Mouse (Mus musculus) thymus, adult 2 months (tissue): Measurements from ENCODE around the gene Gm12248. TPM values are rescaled to one million over a fixed set of nuclear protein-coding genes. Genes with fewer than 3 reads are reported as not detected.

ENCODE experiments used
- DNase-seq: peaks from one replicate; pipeline ENCODE4 v3.0.0; 2021
- H3K27ac ChIP-seq: fragments of 200-500 bp; 2 replicates; pipeline ENCODE4 v1.5.1; 2012; ENCODE audit warnings: low read length, control low read depth; ENCODE audit not compliant: control insufficient read depth, insufficient read depth
- H3K27me3 ChIP-seq: fragments of 200-500 bp; 2 replicates; pipeline ENCODE4 v1.6.1; 2012; ENCODE audit warnings: mild to moderate bottlenecking, low read length, moderate library complexity, mixed read lengths; ENCODE audit not compliant: control insufficient read depth, insufficient read depth
- H3K36me3 ChIP-seq: fragments of 200-500 bp; 2 replicates; pipeline ENCODE4 v1.6.1; 2012; ENCODE audit warnings: mild to moderate bottlenecking, low read length, moderate library complexity; ENCODE audit not compliant: control insufficient read depth, insufficient read depth
- H3K4me1 ChIP-seq: fragments of 200-500 bp; replicated peaks from 2 replicates; pipeline ENCODE4 v1.6.1; 2012; ENCODE audit warnings: low read length; ENCODE audit not compliant: control insufficient read depth, insufficient read depth
- H3K4me3 ChIP-seq: fragments of 200-500 bp; 2 replicates; pipeline ENCODE4 v1.5.1; 2012; ENCODE audit warnings: mild to moderate bottlenecking, low read length, control low read depth, moderate library complexity; ENCODE audit not compliant: control insufficient read depth, insufficient read depth
- CTCF ChIP-seq: fragments of 200-500 bp; IDR thresholded peaks from 2 replicates; pipeline ENCODE4 v1.5.1; 2012; ENCODE audit warnings: mild to moderate bottlenecking, control low read depth, low read length, moderate library complexity, borderline replicate concordance; ENCODE audit not compliant: control insufficient read depth, poor library complexity, insufficient read depth; ENCODE audit errors: extremely low read depth
- POLR2A ChIP-seq: fragments of 200-500 bp; IDR thresholded peaks from 2 replicates; pipeline ENCODE4 v1.6.1; 2012; ENCODE audit warnings: mild to moderate bottlenecking, low read length, control low read depth, moderate library complexity; ENCODE audit not compliant: control insufficient read depth, poor library complexity, insufficient read depth; ENCODE audit errors: extremely low read depth
- WGBS: fragments of 180-500 bp; shearing (Covaris S2); methylation state at CpG from one replicate; pipeline ENCODE4 v1.1.7; 2018; 5-methylcytosine and 5-hydroxymethylcytosine counted together
- polyA plus RNA-seq: library from polyadenylated mRNA; depleted of rRNA; stranded (reverse); fragments of >200 nt; gene quantifications from 2 replicates; pipeline ENCODE4 v1.2.3, GENCODE M21; 2012

The Gm12248 gene
- polyA plus RNA-seq, 1 experiment = 0.59 TPM

DNA sequence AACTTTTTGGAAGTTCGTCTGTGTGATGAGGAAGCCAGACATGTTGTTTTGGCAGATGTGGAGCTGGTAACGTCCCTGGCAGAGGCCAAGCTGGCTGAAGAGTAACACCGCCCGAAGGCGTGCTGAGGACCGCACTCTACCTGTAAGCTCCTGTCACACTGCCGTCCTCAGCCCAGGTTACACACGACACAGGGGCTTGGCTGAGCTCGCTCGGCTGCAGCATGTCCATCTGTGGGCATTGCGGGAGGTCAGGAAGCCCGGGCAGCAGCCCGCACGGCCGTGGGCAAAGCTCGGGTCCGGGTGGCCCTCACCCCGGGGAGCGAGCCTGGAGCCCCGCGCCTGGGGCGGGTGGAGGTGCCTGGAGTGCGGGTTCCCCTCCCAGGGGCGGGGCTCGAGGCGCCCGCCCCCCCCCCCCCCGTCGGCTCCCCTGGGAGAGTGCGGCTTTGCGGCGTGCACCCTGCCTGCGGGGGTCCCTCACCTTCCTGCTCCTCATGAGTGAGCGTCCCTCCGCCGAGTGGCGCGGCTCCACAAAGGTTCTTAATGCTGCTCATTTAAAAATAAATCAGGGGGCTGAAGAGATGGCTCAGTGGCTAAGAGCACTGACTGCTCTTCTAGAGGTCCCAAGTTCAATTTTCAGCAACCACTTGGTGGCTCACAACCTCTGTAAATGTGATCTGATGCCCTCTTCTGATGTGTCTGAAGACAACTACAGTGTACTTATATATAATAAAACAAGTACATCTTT lies 4.9 kb upstream of the Gm12248 start:
- Histone ChIP-seq H3K4me3 (peak overlapping the region; percentile 53), H3K27me3 (no peaks in the 10 kb centered on the region), H3K36me3 (no peaks in the 10 kb centered on the region), H3K27ac (peak overlapping the region; percentile 57), H3K4me1 (peaks cover 33% of the 10 kb centered on the region)
- 11% methylated on average over 32 of the region's 38 CpGs for WGBS
- peak; percentile 49 for DNase-seq
- TF ChIP-seq CTCF = no peak
- no peak for TF ChIP-seq POLR2A

DNA sequence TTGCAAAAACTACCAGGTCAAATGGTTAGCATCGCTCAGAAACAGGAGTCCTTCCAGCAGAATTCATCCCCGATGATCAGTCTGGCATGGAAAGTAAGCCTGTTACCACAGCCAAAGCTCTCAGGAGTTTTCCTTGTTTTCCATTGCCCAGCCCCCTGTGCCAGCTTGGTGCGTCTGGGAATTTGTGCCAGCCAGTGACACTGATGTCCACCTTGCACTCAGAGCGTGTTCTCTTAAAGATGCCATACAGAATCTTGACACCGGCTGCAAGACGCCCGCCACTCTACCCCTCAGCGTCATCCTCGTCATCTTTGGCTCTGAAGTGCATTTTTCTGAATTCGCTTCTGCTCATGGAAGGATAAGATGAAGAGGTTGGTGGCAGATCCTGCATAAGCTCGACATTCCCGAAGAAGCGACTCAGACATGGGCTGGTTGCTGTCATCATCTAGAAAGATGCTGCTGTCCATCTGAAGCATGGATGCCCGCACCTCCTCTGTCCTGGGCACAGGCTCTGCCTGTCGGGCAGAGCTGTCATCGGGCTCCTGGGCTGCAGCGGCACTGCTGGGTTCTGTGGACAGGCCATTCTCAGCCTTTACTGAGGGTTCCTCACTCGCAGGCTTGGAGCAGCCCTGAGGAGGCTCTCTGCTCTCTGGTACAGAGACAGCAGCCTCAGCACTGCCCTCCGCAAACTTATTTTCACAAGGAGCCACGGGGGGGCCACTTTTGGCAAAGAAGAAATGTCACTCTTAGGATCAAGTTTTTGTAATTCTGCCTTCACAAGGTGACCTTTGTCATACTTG lies 4.1 kb upstream of the Gm12248 start:
- Histone ChIP-seq H3K27me3 (no peaks in the 10 kb centered on the region), H3K4me3 (peak overlapping the region; percentile 53), H3K27ac (peak overlapping the region; percentile 57), H3K4me1 (peaks cover 29% of the 10 kb centered on the region), H3K36me3 (no peaks in the 10 kb centered on the region)
- peak; percentile 24 for DNase-seq
- 79% methylated on average over 20 of the region's 20 CpGs for WGBS
- TF ChIP-seq CTCF (no peak), POLR2A (no peak)

DNA sequence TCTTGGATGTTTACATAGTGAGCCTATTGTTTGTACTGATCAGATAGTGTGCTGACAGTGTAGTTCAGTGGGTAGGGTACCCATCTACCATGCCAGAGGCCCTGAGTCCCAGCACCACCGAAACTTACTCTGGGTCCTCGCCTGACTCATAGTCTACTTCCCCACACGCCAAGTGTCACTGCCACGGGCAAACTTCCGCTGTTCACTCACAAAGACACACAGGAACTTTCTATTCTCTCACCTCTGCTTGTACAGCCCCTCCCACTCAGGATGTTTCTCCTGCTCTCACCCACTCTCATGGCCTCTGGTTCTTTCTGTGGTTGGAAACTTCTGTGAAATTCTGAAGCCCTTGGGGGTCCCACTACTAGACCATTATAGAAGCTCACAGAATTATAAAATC lies 3.2 kb upstream of the Gm12248 start:
- peak; percentile 74 for DNase-seq
- WGBS = 13% methylated on average over 5 of the region's 5 CpGs

DNA sequence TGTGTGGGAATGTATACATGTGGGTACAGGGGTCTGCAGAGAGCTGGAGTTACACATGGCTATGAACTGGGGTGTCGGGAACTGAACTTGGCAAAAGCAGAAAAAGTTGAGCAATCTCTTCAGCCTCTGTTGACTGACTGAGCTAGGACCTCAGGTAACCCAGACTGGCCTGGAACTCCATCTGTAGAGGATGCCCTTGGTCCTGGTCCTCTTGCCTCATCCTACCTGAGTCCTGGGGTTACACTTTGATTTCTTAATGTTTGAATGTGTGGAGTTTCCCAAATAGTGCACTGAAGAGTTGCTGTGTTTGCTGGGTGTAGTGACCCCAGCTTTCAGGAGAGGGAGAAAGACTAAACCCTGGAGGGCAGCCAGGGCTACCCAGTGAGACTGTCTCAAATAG lies 2.6 kb upstream of the Gm12248 start:
- TF ChIP-seq POLR2A (no peak), CTCF (no peak)
- Histone ChIP-seq H3K36me3 (no peaks in the 10 kb centered on the region), H3K4me1 (peaks cover 22% of the 10 kb centered on the region), H3K27ac (peak overlapping the region; percentile 15; the same call in 1 of the 2 replicates), H3K27me3 (no peaks in the 10 kb centered on the region), H3K4me3 (no peak overlapping the region)
- 92% methylated on average over 1 of the region's 1 CpGs for WGBS
- DNase-seq = no peak

More for the DNA sequence above, 3.2 kb upstream of the Gm12248 start:
- Histone ChIP-seq H3K4me1 (peaks cover 22% of the 10 kb centered on the region), H3K27me3 (no peaks in the 10 kb centered on the region), H3K36me3 (no peaks in the 10 kb centered on the region), H3K27ac (peak overlapping the region; percentile 68), H3K4me3 (no peak overlapping the region)
- TF ChIP-seq POLR2A (0 out of 2 replicates have a peak, but pooled peaks have one; percentile 21), CTCF (no peak)

DNA sequence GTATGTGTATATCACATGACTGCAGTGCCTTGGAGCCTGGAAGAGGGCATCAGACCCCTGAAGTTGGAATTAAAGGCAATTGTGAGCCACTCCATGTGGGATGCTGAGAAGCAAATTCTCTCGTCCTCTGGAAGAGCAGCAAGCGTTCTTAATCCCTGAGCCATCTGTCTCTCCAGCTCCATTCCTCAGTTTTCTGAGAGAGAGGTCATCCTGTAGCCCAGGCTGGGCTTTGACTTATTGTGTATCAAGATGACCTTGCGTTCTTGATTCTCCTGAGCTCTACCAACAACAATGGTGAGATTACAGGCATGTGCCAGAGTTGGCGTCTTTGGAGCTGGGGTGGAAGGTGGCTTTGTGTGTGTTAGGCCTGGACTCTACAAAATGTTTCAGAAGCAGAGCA lies 1.8 kb upstream of the Gm12248 start:
- H3K4me1 ChIP-seq = peaks cover 22% of the 10 kb centered on the region
- no peaks in the 10 kb centered on the region for H3K27me3 ChIP-seq
- H3K4me3 ChIP-seq = no peak overlapping the region
- TF ChIP-seq CTCF = no peak
- TF ChIP-seq POLR2A = no peak
- H3K27ac ChIP-seq = no peak overlapping the region
- H3K36me3 ChIP-seq = no peaks in the 10 kb centered on the region
- DNase-seq = no peak
- 98% methylated on average over 4 of the region's 4 CpGs for WGBS

DNA sequence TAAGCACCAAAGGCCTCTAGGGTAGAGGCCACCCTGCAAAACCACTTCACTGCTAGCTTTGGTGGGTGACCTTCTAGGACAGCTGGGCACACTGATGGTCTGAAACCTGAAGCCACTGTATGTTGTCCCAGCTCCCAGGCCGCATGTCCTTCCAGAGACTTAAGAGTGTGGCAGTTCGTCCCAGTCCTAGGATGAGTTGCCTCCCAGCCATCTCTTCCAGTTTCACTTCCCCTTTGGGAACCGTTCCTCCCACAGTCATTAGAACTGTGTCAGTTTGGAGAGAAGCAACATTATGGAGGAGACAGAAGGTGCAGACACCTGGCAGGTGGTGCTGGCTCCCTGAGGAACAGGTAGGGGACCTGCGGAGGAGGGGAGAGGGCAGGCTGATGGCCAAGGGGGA lies 393 bp downstream of the Gm12248 start:
- Histone ChIP-seq H3K4me3 (no peak overlapping the region), H3K27me3 (no peaks in the 10 kb centered on the region), H3K4me1 (peaks cover 18% of the 10 kb centered on the region), H3K27ac (no peak overlapping the region), H3K36me3 (no peaks in the 10 kb centered on the region)
- DNase-seq = no peak
- 35% methylated on average over 4 of the region's 4 CpGs for WGBS
- TF ChIP-seq POLR2A = no peak
- TF ChIP-seq CTCF = no peak

DNA sequence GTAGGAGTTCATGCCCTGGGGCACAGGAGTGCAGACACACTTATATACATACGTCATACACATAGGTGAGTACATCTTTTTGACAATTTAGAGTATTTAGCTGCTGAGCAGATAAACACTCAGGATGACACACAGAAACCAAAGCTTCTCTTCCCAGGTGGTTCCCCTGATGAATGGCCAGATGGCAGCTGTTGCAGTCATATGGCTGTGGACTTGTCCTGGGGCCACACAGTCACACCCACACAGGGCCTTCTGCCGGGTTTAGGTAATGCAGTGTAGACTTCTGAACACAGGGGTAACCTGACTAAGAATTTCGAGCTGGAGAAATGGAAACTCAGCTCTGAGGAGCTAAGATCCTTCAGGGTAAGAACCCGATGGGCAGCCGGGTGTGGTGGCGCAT lies 11.2 kb downstream of the Gm12248 start:
- H3K27me3 ChIP-seq = no peaks in the 10 kb centered on the region
- no peak for DNase-seq
- TF ChIP-seq CTCF (no peak), POLR2A (no peak)
- 90% methylated on average over 6 of the region's 6 CpGs for WGBS
- no peaks in the 10 kb centered on the region for H3K36me3 ChIP-seq
- no peaks in the 10 kb centered on the region for H3K4me1 ChIP-seq
- H3K4me3 ChIP-seq = no peak overlapping the region
- H3K27ac ChIP-seq = no peak overlapping the region
